Mouse (Mus musculus) c-Kit-positive CD71-negative TER-119-negative erythroid progenitor cells, embryonic 14.5 days (primary cell): ENCODE results near the gene Tshz2.
"Not testable (repeated sequence)": the region's sequence is repeated elsewhere in the genome, so short reads cannot be mapped to it uniquely, and the experiment has no call there.

Experiments
- DNase-seq: peaks from one replicate; pipeline ENCODE4 v3.0.0-alpha.2; 2013; ENCODE audit warnings: low read depth

Gene Tshz2

DNA sequence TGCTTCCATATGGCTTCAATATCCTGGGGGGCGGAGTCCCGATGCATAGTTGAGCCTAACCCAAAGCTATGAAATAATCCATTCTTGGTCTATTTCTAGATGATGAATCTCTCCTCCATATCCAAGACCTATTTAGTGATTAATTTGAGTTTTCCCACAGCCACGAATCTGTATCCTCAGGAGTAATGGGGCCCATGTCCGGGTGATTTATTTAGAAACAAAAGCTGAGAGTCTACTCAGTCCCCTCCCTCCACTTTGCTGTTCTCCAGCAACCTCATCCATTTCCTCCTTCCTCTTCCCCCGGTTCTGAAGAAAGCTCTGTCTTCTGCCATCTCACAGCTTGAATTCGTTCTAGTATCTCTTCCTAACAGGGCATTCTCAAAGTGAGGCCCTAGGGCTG is 125.3 kb downstream of the Tshz2 start:
- no peak for DNase-seq

DNA sequence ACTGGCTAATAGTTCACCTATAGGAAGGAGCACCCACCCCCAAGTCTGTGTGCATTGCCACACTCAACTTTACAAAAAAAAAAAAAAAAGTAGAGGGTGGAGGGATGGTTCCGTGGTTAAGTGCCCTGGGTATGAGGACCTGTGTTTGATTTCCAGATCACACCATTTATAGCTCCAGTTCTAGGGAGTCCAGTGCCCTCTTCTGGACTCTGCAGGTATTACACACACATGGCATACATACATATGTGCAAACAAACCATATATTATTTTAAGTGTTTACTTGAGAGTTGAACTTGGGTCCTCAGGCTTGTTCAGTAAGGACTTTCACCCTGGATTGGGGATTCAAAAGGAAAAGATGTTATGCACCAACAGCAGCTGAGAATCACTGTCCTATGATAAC is 127.3 kb downstream of the Tshz2 start:
- no peak for DNase-seq

DNA sequence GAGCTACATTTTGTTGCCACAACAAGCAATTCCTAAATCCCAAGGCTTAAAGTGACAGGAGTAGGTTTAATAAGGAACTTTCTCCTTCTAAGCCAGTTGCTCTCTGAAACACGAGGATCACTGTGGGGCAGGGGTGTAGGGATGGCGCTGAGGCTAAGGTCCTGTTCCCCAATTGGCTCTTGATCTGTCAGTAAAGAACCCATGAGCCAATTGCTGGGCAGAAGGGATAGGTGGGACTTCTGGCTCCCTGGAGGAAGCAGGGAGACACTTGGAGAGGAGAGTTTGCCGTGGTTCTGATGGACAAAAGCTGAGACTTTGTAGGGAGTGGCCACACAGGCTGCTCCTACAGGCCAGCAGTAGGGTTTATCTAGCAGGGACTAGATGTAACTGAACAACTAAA is 128.9 kb downstream of the Tshz2 start:
- DNase-seq = no peak

DNA sequence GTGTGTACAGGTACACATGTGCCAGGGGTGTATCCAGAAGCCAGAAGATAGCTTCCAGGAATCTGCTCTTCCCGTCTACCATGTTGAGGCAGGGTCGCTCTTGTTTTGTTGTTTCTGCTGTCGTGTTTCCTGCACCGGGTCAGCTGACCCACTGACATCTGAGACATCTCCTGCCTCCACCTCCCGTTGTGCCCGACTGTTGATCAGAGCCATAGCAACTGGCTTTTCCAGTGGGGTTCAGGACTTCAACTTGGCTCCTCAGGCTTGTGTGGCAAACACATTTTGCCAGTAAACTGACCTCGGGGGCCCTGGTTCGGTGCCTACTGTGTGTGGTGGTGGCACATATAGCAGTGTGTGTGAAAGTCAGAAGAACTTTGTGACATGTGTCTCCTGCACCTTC is 129.5 kb downstream of the Tshz2 start:
- DNase-seq = no peak

DNA sequence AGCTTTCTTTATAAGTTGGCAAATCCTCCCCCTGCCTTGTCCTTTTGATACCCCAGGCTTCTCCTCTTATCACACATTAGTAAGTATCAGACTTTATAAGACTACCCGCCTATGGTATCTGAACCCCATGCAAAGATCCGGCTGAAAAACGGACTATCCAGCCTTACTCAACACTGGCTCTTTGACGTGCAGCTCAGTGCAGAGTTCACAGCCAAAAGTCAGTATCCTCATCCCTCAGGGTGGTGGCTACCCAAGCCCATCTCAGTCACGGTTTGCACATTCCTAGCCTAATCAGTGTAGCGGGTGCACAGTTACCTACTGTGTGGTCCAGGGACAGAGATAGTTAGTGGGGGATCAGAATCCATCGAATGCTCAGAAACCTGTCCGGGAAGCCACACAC is 130.9 kb downstream of the Tshz2 start:
- DNase-seq = no peak

DNA sequence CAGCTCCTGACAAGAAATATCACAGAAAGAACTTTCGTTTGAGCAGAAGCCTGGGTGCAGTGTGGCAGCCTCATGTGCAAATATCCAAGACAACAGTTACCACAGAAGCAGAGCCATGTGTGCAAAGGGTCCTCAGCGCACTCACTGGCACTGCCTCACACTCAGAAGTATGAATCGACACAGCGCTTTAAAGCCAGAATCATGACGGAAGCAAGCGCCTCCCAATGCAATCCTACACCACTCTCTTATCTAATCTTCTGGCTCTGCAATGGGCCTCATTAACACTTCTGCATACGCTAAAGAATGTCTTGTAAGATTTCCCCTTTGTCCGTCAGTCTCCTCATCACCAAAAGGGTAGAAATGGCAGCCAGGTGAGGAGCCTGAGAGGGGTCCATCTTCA is 133.4 kb downstream of the Tshz2 start:
- no peak for DNase-seq

DNA sequence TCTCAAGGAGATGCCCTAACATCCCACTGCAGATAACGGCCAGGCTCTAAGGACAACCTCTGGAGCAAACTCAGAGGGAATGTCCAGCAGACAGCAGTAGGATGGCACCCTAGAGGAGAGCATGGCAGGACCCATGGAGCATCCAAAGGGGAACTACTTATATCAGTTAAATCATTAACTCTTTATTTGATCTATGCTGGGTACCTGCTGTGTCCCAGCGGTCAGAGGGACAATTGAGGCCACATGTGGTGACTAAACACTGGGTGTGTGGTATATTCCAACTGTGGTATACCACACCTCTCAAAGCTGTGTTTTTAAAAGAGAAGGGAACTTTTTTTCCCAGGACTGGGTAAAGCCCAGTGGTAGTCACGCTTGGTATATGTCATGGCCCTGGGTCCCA is 134.5 kb downstream of the Tshz2 start:
- no peak for DNase-seq

DNA sequence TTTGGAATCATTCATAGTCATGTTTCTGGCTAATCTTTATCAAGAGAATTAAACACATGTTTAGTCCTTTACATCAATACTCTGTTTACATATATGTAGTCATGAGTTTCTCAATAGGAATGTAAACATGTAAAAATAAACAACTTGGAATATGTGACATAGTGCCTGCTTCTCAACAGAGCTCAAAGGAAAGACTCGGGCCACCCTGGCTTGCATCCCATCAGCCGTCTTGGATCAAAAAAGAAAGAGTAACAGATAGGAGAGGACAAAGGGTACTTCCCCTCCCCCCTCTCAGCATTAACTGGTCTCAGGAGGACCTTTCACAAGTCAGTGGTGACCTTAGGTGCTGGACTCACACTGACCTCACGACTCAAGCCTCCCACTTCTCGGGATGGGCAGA is 142.3 kb downstream of the Tshz2 start:
- DNase-seq = no peak

DNA sequence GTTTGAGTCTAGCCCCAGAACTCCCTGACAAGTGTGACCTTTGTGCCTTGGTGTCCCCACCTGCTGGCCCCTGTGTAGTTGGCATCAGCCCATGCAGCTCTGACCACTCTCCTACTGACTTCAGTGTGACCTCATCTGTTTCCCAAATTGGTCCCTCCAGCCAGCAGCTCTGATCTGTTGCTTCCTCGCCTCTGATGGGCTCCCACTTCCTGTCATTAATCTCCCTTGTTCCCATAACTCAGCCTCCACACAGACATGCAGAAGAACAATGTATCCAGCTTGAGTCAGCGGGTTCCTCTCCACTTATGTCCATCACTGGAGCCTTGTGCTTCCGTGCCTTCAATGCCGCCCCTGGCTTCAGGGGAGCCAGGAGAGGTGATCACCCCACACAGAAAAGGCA is 144.4 kb downstream of the Tshz2 start:
- DNase-seq = no peak

DNA sequence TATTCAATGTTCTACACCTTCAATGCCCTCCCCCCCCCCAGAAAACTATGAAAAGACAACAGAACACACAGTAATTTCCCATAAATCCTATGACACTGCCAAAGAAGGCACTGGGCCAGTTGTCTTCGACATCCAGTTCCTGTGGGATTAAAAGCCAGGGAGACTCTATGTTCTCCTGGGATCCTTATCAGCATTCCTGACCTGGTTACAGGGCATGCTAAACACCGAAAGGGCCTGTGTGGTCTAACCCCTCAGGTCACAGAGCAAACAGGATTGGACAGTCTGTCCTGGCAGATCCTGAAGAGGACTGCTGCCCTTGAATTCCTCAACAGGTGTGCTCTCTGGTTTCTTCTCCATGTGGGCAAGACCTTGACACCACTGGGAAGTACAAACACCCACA is 145.0 kb downstream of the Tshz2 start:
- DNase-seq = no peak

DNA sequence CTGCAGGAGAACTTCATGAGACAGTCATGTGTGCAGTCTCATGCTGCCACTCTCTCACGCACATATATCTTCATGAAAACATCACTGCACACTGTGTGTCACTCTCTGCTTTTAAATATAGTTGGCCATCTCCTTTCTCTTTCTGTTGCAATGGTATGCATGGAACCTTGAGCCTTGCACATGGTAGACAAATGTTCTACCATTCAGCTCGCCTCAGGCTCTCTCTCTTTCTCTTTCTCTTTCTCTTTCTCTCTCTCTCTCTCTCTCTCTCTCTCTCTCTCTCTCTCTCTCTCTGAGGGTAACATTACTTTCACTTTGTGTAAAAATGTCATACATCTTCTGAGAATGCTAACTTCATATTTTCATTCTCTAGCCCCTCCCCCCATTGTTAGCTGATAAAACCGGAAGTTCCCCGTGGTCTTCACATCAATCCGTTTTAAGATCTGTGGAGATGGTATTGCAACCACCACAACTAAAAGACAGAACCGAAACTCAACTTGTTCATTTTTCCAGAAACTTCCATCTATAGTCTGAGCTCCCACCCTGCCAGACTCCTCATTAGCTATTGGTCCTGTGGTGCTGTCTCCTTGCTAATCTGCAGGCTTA is 146.0 kb downstream of the Tshz2 start:
- no peak for DNase-seq

DNA sequence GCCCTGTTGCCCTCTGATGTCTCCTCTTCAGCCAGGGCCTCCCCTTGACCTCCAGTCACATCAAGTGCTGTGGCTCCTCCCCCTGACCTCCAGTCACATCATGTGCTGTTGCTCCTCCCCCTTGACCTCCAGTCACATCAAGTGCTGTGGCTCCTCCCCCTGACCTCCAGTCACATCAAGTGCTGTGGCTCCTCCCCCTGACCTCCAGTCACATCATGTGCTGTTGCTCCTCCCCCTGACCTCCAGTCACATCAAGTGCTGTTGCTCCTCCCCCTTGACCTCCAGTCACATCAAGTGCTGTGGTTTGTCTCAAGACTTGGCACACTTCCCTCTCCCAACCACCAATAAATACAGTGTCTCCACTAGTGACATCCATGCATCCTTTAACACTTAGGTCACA is 148.9 kb downstream of the Tshz2 start:
- not testable (repeated sequence) for DNase-seq

DNA sequence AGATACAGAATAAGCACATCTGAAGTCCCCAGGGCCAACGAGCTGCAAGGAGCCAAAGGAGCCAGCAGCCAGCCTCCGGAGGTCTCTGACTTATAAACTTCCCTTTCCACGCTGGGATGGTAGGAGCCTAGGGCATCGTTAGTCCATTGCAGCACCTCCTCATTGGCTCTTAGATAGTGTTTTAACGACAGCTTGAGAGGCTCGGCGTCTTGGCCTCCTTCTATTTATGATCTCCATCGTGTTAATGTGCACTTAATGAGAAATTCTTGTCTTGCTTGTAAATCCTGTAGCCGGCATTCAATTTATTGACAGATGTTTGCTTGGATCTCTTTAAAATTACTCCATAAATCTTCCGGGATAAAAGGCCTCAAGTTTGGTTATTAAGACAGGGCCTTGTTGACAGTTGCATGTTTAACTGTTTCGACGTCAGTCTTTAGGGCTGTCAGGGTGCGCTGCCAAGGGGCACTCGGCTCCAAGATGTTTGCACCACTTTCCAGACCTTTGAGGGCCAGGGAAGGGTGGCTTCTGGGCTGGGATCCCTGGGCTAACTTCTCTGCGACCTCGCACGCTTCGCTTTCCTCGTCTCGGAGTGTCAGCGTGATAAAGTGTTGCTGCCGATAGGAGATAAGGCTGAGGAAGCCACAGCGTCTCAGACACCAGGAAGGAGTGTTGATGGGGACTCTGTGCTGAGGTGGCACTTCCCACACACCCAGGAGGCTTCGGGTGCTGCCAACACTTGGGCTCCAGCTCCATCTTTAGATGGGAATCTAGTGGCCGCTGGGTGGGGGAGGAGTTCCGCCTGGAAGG is 150.3 kb downstream of the Tshz2 start:
- DNase-seq = no peak

DNA sequence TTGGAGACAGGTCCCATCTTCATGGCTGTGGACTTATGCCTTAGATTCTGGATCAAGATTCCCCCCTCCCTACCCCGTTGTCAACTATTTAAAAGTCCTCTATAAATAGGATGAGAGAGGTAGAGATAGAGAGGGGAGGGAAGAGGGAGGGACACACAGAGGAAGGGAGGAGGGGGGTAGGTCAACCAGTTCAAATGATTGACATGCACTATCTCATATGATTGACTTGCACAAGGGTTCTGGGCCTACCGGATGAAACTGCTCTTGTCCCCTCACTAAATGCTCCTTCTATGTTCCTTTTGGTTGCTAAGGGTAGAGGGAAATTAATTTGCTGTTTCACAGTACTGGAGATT is 150.8 kb downstream of the Tshz2 start:
- no peak for DNase-seq

DNA sequence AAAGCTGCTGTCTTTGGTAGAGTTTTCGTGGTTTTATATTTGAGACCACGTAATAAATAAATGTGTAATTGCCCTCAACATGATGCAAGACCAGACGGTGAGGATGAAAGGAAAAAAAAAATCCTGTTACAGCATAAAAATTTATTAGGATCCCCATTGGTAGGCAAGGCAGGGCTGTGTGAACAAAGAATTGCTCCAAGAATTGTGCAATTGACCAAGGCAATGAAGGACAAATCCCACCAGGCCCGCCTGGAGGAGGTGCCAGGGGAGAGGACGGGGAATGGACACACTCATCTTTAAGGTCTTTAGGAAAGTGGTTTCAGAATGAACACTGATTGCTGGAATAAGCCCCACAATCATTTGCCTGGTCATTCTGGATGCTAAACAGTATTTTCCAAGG is 154.6 kb downstream of the Tshz2 start:
- DNase-seq = no peak

DNA sequence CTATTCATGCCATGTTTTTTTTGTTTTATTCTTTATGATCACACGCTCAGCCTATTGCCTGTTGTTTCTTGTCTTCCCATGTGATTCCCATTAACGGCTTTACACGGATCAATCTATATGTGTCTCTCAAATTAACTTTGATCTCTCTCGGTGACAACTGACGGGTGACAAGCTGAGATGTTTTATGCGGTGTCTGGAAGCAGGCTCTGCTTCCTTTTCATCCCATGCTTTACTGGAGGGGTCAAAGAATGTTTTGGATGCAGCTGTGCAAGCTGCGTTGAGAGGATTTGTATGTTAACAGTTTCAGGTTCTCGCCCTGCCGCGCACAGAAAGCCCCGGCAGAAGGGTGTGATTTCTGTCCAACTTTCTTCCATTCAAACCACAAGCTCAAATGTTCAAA is 155.1 kb downstream of the Tshz2 start:
- DNase-seq = no peak

DNA sequence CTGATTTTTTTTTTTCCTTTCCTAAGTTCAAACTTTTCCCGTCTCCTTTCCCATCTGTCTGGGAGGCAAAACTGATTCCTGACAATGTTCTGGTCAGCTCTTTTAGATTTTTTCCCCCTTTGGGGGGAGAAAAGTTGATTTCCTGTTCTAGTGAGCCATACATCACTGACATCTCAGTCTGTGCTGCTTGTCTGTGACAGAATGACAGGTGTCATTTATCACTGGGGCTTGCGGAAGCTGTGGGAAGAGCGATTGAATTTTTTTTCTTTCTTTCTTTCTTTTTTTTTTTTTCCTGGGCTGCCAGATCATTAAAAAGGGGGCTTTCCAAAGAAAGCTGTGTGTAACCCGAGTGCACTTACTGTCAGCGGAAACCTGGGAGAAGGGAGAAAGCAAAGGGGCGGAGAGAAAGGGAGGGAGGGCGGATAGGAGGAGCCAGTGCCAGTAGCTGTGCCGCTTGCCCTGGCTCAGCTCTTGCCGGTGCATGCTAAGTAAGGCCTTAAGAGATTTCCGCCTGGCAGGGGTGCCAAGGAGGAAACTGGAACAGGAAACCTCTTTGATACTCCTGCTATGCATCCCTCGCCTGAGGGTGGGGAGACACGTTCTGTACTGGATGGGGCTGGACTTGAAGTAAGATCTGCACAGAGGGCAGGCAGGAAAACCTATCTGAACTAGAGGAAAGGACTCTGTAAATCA is 157.8 kb downstream of the Tshz2 start:
- no peak for DNase-seq

DNA sequence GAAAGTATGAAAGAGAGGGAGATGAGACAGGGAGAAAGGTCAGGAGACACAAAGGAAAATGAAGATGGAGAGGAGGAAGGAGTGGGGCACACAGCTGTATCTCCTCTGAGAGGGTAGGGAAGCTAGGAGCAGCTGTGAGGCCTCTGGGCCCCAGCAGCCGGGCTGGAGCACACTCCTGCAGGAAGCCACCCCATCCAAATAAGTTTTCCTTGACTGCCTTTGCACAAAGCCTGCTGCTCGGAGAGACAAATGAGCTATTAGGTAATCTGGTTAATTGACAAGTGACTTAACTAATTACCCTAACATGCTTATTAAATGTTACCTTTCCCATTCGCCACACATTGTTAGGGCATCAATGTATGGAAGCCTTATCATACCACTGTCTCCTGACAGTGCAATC is 159.9 kb downstream of the Tshz2 start:
- DNase-seq = no peak

DNA sequence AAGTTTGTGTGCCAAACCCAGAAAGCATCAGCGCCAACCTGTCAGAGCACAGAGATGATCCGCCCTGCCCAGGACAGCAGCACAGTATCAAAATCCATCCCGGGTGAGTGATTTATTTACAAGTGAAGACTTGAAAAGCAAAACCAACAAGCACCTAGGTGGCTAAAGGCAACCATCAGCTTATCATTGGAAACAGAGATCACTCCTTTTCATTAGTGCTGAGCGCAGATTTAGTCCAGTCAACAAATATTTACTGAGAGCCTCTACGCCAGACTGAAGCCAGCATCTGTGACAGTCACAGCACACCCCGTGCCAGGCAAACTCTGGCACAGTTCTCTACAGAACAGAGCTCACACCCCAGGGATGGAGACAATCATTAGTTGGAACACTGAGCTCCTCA is 169.4 kb downstream of the Tshz2 start:
- DNase-seq = no peak

DNA sequence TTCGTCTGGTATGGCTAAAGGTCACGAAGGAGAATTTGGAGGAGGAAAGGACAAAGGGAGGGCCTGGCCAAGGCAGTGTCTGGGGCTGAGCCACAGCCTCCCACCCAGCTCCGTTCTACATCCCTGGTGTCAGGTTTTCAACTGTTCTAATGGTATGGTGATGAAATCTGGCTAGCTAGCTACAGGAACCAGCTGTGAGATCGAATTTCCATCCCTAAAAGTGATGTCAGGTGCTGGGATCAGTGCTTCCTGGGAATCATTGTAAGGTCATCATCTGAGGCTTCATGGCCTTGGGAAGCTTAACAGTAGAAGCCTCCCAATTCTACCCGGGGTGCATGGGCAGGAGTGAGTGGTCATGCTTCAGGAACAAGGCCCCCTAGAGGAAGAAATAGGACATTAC is 171.6 kb downstream of the Tshz2 start:
- DNase-seq = no peak

DNA sequence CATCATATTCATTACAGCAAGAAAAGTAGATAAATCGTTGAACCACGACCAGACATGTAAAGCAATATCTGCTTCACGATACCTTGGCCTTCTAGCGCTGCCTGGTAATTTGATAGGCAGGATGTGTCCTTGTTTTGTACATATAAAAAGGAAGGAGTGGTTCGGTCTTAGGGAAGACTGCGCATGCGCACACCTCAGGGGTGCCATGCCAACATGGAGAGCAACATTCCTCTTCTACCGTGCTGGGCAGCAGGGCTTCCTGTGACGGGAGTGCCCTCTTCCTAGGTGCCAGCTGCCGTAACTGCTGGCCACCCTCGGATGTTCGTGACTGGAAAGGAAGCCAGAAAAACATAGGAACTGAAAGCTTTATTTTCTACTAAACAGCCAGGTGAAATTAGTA is 172.7 kb downstream of the Tshz2 start:
- no peak for DNase-seq

DNA sequence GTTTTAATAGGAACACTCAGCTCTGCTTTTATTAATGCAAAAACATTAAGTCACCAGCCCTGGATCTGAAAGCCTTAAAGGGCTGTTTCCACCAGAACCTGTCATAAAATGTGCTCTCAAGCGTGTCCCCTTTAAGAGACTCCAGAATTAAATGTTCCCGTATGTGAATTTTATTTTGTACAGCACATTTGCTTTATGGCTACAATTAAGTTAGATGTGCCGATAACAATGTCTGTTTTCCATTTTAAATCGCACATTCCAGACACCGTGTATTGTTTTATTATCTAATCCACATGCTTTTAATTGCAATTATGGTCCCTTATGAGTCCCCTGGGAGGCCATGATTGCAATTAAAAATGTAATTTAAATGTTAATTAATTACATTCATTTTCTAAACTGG is 178.8 kb downstream of the Tshz2 start:
- DNase-seq = no peak

DNA sequence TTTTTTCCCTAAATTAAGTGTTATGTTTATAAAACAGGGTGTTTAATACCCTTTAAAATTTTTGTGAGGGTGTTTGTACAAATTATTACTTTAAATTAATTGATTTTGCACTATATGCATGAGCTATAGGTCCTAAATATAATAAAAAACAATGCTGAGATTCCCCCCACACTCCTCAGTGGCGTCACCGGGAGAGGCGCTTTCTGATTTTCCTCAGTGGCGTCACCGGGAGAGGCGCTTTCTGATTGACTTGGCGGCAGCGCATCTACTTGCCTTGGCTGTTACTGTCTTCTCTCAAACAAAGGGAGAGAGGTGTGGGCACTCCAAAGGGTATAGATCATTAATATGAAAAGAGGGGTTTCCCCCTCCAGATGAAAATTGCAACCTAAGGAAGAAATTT is 179.2 kb downstream of the Tshz2 start:
- no peak for DNase-seq

DNA sequence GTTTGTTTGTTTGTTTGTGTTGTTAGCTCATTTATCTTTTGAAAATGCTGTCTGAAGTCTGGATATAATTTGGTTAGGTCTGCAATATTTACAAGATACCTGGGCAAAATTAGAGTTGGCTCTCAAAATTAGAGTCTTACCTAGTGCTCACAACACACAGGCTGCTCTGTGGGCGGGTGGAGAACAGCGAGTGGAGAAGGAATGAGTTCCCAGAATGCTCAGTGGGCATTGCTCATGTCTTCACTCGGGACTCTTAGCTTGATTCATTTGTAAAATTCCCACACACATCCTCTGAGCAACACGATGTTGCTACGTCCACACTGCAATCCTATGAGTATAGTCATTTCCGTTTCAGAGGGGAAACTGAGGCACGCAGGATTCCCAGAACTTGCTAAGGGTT is 180.1 kb downstream of the Tshz2 start:
- DNase-seq = no peak
